Mouse (Mus musculus) midbrain, postnatal 0 days (tissue): ENCODE measurements around the gene Ifne. TPM values are rescaled to one million over a fixed set of nuclear protein-coding genes. Genes with fewer than 3 reads are reported as not detected.
"Not testable (repeated sequence)": the region's sequence is repeated elsewhere in the genome, so short reads cannot be mapped to it uniquely, and the experiment has no call there.

Experiments used
- ATAC-seq: fragments of 200-750 bp; cut with Nextera tagmentation; 2 replicates; pipeline ENCODE4 v1.8.0; 2017; ENCODE audit warnings: moderate number of reproducible peaks, mild to moderate bottlenecking, moderate TSS enrichment, moderate library complexity; ENCODE audit not compliant: low FRiP score
- DNase-seq: peaks from one replicate; pipeline ENCODE4 v3.0.0-alpha.2; 2015; ENCODE audit warnings: low spot score
- H3K27ac ChIP-seq: fragments of 300-500 bp; sonication (generic); 2 replicates; pipeline ENCODE4 v1.5.1; 2014; ENCODE audit warnings: low read depth, mild to moderate bottlenecking, low read length, mixed read lengths
- H3K27me3 ChIP-seq: fragments of 300-500 bp; sonication (generic); 2 replicates; pipeline ENCODE4 v1.6.1; 2014; ENCODE audit warnings: low read length, control low read depth, mixed read lengths; ENCODE audit not compliant: insufficient read depth
- H3K36me3 ChIP-seq: fragments of 300-500 bp; sonication (generic); 2 replicates; pipeline ENCODE4 v1.6.1; 2014; ENCODE audit warnings: low read length, control low read depth, mixed read lengths; ENCODE audit not compliant: insufficient read depth
- H3K4me1 ChIP-seq: fragments of 300-500 bp; sonication (generic); 2 replicates; pipeline ENCODE4 v1.6.1; 2014; ENCODE audit warnings: mild to moderate bottlenecking, control low read depth, antibody characterized with exemption, low read length, mixed read lengths; ENCODE audit not compliant: insufficient read depth
- H3K4me2 ChIP-seq: fragments of 300-500 bp; sonication (generic); 2 replicates; pipeline ENCODE4 v1.6.1; 2014; ENCODE audit warnings: low read depth, mild to moderate bottlenecking, low read length, mixed read lengths; ENCODE audit not compliant: poor library complexity, severe bottlenecking
- H3K4me3 ChIP-seq: fragments of 300-500 bp; sonication (generic); 2 replicates; pipeline ENCODE4 v1.5.1; 2014; ENCODE audit warnings: low read depth, mild to moderate bottlenecking, low read length, moderate library complexity
- H3K9ac ChIP-seq: fragments of 300-500 bp; sonication (generic); replicated peaks from 2 replicates; pipeline ENCODE4 v1.6.1; 2014; ENCODE audit warnings: mild to moderate bottlenecking, low read length, moderate library complexity, mixed read lengths; ENCODE audit not compliant: poor library complexity, severe bottlenecking
- H3K9me3 ChIP-seq: fragments of 300-500 bp; sonication (generic); 2 replicates; pipeline ENCODE4 v1.6.1; 2016; ENCODE audit warnings: low read length, control low read depth
- CTCF ChIP-seq: IDR thresholded peaks from 2 replicates; pipeline ENCODE4 v1.5.1; 2016; ENCODE audit warnings: antibody characterized with exemption, mild to moderate bottlenecking
- WGBS: fragments of 180-500 bp; shearing (Covaris S2); extraction: QIAGEN DNeasy Blood & Tissue Kit; methylation state at CpG from one replicate; pipeline ENCODE4 v1.1.7; 2014; 5-methylcytosine and 5-hydroxymethylcytosine counted together
- microRNA counts: library from miRNA; unstranded; fragments of <30 nt; microRNA quantifications from one replicate; lab custom pipeline; 2015
- microRNA-seq: library from miRNA; unstranded; fragments of <30 nt; microRNA quantifications from one replicate; pipeline ENCODE4, GENCODE M21; 2016; ENCODE audit warnings: borderline number of aligned reads
- polyA plus RNA-seq: library from polyadenylated mRNA; unstranded; fragments of >200 nt; fragmentation: Nextera tagmentation; extraction: Ambion mirVana; gene quantifications from 2 replicates; pipeline ENCODE4 v1.2.1, GENCODE M21; 2015
- total RNA-seq: library from RNA; depleted of rRNA; stranded (reverse); fragments of >200 nt; gene quantifications from 2 replicates; pipeline ENCODE4 v1.2.3, GENCODE M21; 2014; rRNA removed

Gene Ifne
- total and polyA plus RNA-seq, 2 experiments from 2014 or later: not detected

- H3K36me3 ChIP-seq: no peaks in the 10 kb centered on the region
- no peak within 1 kb of the TSS for H3K4me2 ChIP-seq
- no peak within 1 kb of the TSS for H3K4me3 ChIP-seq
- H3K9me3 ChIP-seq: no peaks in the 10 kb centered on the region
- H3K27me3 ChIP-seq: no peaks in the 10 kb centered on the region
- ATAC-seq (no peak), DNase-seq (no peak)
- no peaks in the 10 kb centered on the region for H3K4me1 ChIP-seq
- H3K27ac ChIP-seq: no peak within 1 kb of the TSS
- no peak within 1 kb of the TSS for H3K9ac ChIP-seq
- WGBS: 41% methylated on average over 2 of the region's 2 CpGs
- TF ChIP-seq CTCF: no peak
Observed at GRCm38 (mm10) chr4:88841438-88841911, 38.5 kb downstream of the Ifne start, which contains the start of gene Ifna4. TSS of gene Ifna4 (plus strand) at chr4:88841861.

- 86% methylated on average over 3 of the region's 3 CpGs for WGBS
- no peak overlapping the region for H3K4me3 ChIP-seq
- no peaks in the 10 kb centered on the region for H3K4me1 ChIP-seq
- no peaks in the 10 kb centered on the region for H3K36me3 ChIP-seq
- no peak for TF ChIP-seq CTCF
- DNase-seq: no peak
- H3K27ac ChIP-seq: no peak overlapping the region
- H3K9ac ChIP-seq: no peak overlapping the region
- no peak overlapping the region for H3K4me2 ChIP-seq
- no peak for ATAC-seq
- no peaks in the 10 kb centered on the region for H3K27me3 ChIP-seq
- H3K9me3 ChIP-seq: no peaks in the 10 kb centered on the region
Observed at GRCm38 (mm10) chr4:88840058-88840457, 39.9 kb downstream of the Ifne start.

- Histone ChIP-seq H3K4me2 (no peak overlapping the region), H3K9ac (no peak overlapping the region), H3K36me3 (no peaks in the 10 kb centered on the region), H3K27ac (no peak overlapping the region), H3K4me1 (no peaks in the 10 kb centered on the region), H3K4me3 (no peak overlapping the region), H3K27me3 (no peaks in the 10 kb centered on the region), H3K9me3 (no peaks in the 10 kb centered on the region)
- peak; percentile 71 for TF ChIP-seq CTCF
- 53% methylated on average over 3 of the region's 3 CpGs for WGBS
- peak; percentile 21 for DNase-seq
- ATAC-seq: no peak
Observed at GRCm38 (mm10) chr4:88838828-88839227, 41.2 kb downstream of the Ifne start.

GRCm38 (mm10) chr4:88835225-88835624, 44.8 kb downstream of the Ifne start, which contains the start of gene Ifna5:
TSS of gene Ifna5 (plus strand) at chr4:88835525.
- ATAC-seq, H3K4me2 ChIP-seq, H3K9me3 ChIP-seq, H3K36me3 ChIP-seq, H3K27ac ChIP-seq, H3K4me3 ChIP-seq, H3K27me3 ChIP-seq, H3K9ac ChIP-seq, H3K4me1 ChIP-seq, DNase-seq: not testable (repeated sequence)
- 73% methylated on average over 1 of the region's 1 CpGs for WGBS

- Histone ChIP-seq H3K9me3 (no peaks in the 10 kb centered on the region), H3K27ac (no peak overlapping the region), H3K4me1 (no peaks in the 10 kb centered on the region), H3K4me3 (no peak overlapping the region), H3K9ac (no peak overlapping the region), H3K27me3 (no peaks in the 10 kb centered on the region), H3K4me2 (no peak overlapping the region), H3K36me3 (no peaks in the 10 kb centered on the region)
- 19% methylated on average over 4 of the region's 4 CpGs for WGBS
- DNase-seq (peak; percentile 17), ATAC-seq (no peak)
- peak; percentile 74 for TF ChIP-seq CTCF
Observed at GRCm38 (mm10) chr4:88830523-88830922, 49.5 kb downstream of the Ifne start.

MicroRNA genes within 50 kb of the gene (microRNA counts, 519-probe panel; counts per million panel counts)
- 528 counts per million, percentile 58 among the panel's probes with 10 or more counts for microRNA mmu-miR-31 (lab: Ali Mortazavi, UCI)

Small RNA genes within 50 kb of the gene (microRNA-seq; reads per million reads assigned to microRNA genes)
- 259 reads per million, percentile 57 among the genes with 10 or more reads in this experiment for gene Mir31

Other genes starting within 250 kb of the Ifne start
- not detected in 2 replicates for gene C87499, start 245.8 kb downstream of the Ifne start, total RNA-seq
- gene C87499, start 245.8 kb downstream of the Ifne start, polyA plus RNA-seq: not detected in 2 replicates
- gene Ifna13, start 235.7 kb downstream of the Ifne start, total RNA-seq: not detected in 2 replicates
- gene Ifna13, start 235.7 kb downstream of the Ifne start, polyA plus RNA-seq: not detected in 2 replicates
- not detected in 2 replicates for gene Ifna16, start 203.3 kb downstream of the Ifne start, total RNA-seq
- gene Ifna16, start 203.3 kb downstream of the Ifne start, polyA plus RNA-seq: not detected in 2 replicates
- not detected in 2 replicates for gene Ifna2, start 196.3 kb downstream of the Ifne start, total RNA-seq
- gene Ifna2, start 196.3 kb downstream of the Ifne start, polyA plus RNA-seq: not detected in 2 replicates
- not detected in 2 replicates for gene Ifnab, start 188.8 kb downstream of the Ifne start, total RNA-seq
- gene Ifnab, start 188.8 kb downstream of the Ifne start, polyA plus RNA-seq: not detected in 2 replicates
- 0.71 TPM in 1 of 2 replicates, not detected in the other for gene Gm26566, start 158.4 kb downstream of the Ifne start, total RNA-seq
- gene Gm26566, start 158.4 kb downstream of the Ifne start, polyA plus RNA-seq: 0.49 and 1.3 TPM in 2 replicates
- gene Klhl9, start 157.7 kb downstream of the Ifne start, total RNA-seq: 148 and 172 TPM in 2 replicates
- 77.6 and 82.5 TPM in 2 replicates for gene Klhl9, start 157.7 kb downstream of the Ifne start, polyA plus RNA-seq
- not detected in 2 replicates for gene Gm13271, start 125.3 kb downstream of the Ifne start, total RNA-seq
- not detected in 2 replicates for gene Gm13271, start 125.3 kb downstream of the Ifne start, polyA plus RNA-seq
- gene Gm13283, start 120.1 kb downstream of the Ifne start, total RNA-seq: not detected in 2 replicates
- not detected in 2 replicates for gene Gm13283, start 120.1 kb downstream of the Ifne start, polyA plus RNA-seq
- not detected in 2 replicates for gene Gm13290, start 106.4 kb downstream of the Ifne start, total RNA-seq
- not detected in 2 replicates for gene Gm13290, start 106.4 kb downstream of the Ifne start, polyA plus RNA-seq
- not detected in 2 replicates for gene Gm13289, start 103.3 kb downstream of the Ifne start, total RNA-seq
- not detected in 2 replicates for gene Gm13289, start 103.3 kb downstream of the Ifne start, polyA plus RNA-seq
- gene Gm13272, start 100.4 kb downstream of the Ifne start, total RNA-seq: not detected in 2 replicates
- gene Gm13272, start 100.4 kb downstream of the Ifne start, polyA plus RNA-seq: not detected in 2 replicates
- gene Ifnz, start 98.1 kb downstream of the Ifne start, total RNA-seq: not detected in 2 replicates
- gene Ifnz, start 98.1 kb downstream of the Ifne start, polyA plus RNA-seq: not detected in 2 replicates
- gene Gm13276, start 94.5 kb downstream of the Ifne start, total RNA-seq: not detected in 2 replicates
- not detected in 2 replicates for gene Gm13276, start 94.5 kb downstream of the Ifne start, polyA plus RNA-seq
- not detected in 2 replicates for gene Gm13277, start 91.6 kb downstream of the Ifne start, total RNA-seq
- not detected in 2 replicates for gene Gm13277, start 91.6 kb downstream of the Ifne start, polyA plus RNA-seq
- not detected in 2 replicates for gene Gm13278, start 88.7 kb downstream of the Ifne start, total RNA-seq
- not detected in 2 replicates for gene Gm13278, start 88.7 kb downstream of the Ifne start, polyA plus RNA-seq
- not detected in 2 replicates for gene Gm13275, start 85.7 kb downstream of the Ifne start, total RNA-seq
- gene Gm13275, start 85.7 kb downstream of the Ifne start, polyA plus RNA-seq: not detected in 2 replicates
- gene Gm13279, start 82.8 kb downstream of the Ifne start, total RNA-seq: not detected in 2 replicates
- not detected in 2 replicates for gene Gm13279, start 82.8 kb downstream of the Ifne start, polyA plus RNA-seq
- gene Gm13285, start 80.5 kb downstream of the Ifne start, total RNA-seq: not detected in 2 replicates
- gene Gm13285, start 80.5 kb downstream of the Ifne start, polyA plus RNA-seq: not detected in 2 replicates
- gene Gm13287, start 76.9 kb downstream of the Ifne start, total RNA-seq: not detected in 2 replicates
- gene Gm13287, start 76.9 kb downstream of the Ifne start, polyA plus RNA-seq: not detected in 2 replicates
- not detected in 2 replicates for gene Gm13288, start 74.7 kb downstream of the Ifne start, total RNA-seq
- not detected in 2 replicates for gene Gm13288, start 74.7 kb downstream of the Ifne start, polyA plus RNA-seq
- gene Ifna7, start 64.0 kb downstream of the Ifne start, total RNA-seq: not detected in 2 replicates
- gene Ifna7, start 64.0 kb downstream of the Ifne start, polyA plus RNA-seq: not detected in 2 replicates
- gene Ifna11, start 60.2 kb downstream of the Ifne start, total RNA-seq: not detected in 2 replicates
- not detected in 2 replicates for gene Ifna11, start 60.2 kb downstream of the Ifne start, polyA plus RNA-seq
- not detected in 2 replicates for gene Ifna6, start 52.8 kb downstream of the Ifne start, total RNA-seq
- gene Ifna6, start 52.8 kb downstream of the Ifne start, polyA plus RNA-seq: not detected in 2 replicates
- gene Ifna5, start 44.7 kb downstream of the Ifne start, total RNA-seq: not detected in 2 replicates
- not detected in 2 replicates for gene Ifna5, start 44.7 kb downstream of the Ifne start, polyA plus RNA-seq
- gene Ifna4, start 38.3 kb downstream of the Ifne start, total RNA-seq: not detected in 2 replicates
- gene Ifna4, start 38.3 kb downstream of the Ifne start, polyA plus RNA-seq: not detected in 2 replicates
- not detected in 2 replicates for gene Ifna1, start 30.1 kb downstream of the Ifne start, total RNA-seq
- not detected in 2 replicates for gene Ifna1, start 30.1 kb downstream of the Ifne start, polyA plus RNA-seq